Mouse (Mus musculus): Measurements from ENCODE around the gene Klhl30. TPM values are rescaled to one million over a fixed set of nuclear protein-coding genes. Genes with fewer than 3 reads are reported as not detected.
A peak's percentile ranks its signal among the peaks of the same experiment; 100 is the strongest.

The Klhl30 gene
- polyA plus RNA-seq, 2 experiments, result 3.7 to 4.1 TPM

DNA sequence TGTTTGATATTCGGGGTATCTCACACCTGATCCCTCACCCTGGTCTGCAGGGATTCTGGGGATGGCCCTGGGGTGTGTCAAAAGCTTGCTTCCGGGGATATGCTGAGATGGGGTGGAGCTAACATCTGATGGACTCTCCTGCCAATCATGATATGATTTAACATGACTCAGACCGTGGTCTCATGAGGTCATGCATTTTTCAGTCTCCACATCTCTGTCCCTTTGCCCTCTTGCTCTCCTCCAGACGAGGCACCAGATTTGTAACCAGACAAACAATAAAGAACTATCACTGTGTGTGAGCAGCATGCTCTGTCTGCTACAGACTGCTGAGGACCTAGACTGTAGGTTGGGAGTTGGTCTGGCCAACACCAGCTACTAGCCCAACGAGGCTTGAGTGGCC, 11.3 kb downstream of the Klhl30 start:
- Histone ChIP-seq H3K27ac (replicated peaks; ENCODE audit: low read depth, low read length) (no peak overlapping the region), H3K4me2 (replicated peaks; ENCODE audit: low read depth, low read length, severe bottlenecking) (no peak overlapping the region), H3K4me3 (replicated peaks; ENCODE audit: low read length) (no peak overlapping the region), H3K4me1 (ENCODE audit: control insufficient read depth, insufficient read depth, low read length) (0 out of 2 replicates have a peak, but pooled peaks cover 2% of the 10 kb centered on the region), H3K9me3 (ENCODE audit: control insufficient read depth, low read length) (no peaks in the 10 kb centered on the region), H3K9ac (ENCODE audit: low read depth, low read length, severe bottlenecking) (no peak overlapping the region), H3K36me3 (ENCODE audit: control insufficient read depth, insufficient read depth, low read length) (no peaks in the 10 kb centered on the region), H3K27me3 (ENCODE audit: control insufficient read depth, insufficient read depth, low read length) (peaks cover 5% of the 10 kb centered on the region; the same call in 1 of the 2 replicates)
- 81% methylated on average over 5 of the region's 5 CpGs for WGBS
- no peak for TF ChIP-seq POLR2A (IDR thresholded peaks at IDR 0.05; ENCODE audit: borderline replicate concordance, extremely low read depth, insufficient read depth, insufficient read length)
- no peak for DNase-seq (ENCODE audit: low spot score)
- no peak for ATAC-seq (ENCODE audit: low FRiP score, low read depth)

DNA sequence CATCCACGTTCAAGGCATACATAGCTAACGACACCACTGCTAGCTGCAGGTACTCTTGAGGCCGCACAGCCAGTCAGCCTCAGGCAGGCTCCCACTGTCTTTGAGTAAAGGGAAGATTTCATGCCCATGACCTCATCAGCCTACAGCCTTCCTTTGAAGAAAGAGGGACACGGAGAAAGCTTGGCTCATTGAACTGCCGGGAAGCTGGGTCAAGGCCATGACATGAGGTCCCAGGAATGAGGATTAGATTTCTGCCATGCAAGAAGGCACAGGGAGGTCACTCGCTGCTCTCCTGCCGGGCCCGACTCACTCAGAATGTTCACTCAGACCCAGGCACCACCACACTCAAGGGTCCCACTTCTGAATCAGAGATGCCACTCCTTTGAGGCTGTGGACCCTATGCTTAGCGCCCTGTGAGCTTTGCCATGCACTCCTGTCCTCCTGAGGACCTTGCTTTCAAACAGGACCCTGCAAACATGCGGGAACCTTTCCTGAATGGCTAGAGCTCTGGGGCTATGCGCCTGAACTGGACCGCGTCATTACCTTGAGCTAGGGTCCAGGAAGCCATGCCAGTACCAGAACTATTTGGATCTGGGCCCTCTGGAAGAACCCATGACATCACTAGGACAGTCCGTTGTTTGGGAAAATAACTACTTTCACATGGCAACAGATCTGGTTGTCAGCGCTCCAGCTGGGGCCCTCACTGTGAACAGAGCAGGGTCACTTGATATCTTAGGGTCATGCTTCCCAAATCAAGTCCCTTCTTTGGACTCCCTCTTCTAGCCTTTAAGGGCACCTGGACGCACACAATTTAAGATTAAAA, 14.2 kb downstream of the Klhl30 start:
- Histone ChIP-seq H3K27ac (replicated peaks; ENCODE audit: low read depth, low read length) (no peak overlapping the region), H3K9ac (ENCODE audit: low read depth, low read length, severe bottlenecking) (no peak overlapping the region), H3K36me3 (ENCODE audit: control insufficient read depth, insufficient read depth, low read length) (peaks cover 3% of the 10 kb centered on the region), H3K4me1 (ENCODE audit: control insufficient read depth, insufficient read depth, low read length) (0 out of 2 replicates have a peak, but pooled peaks cover 2% of the 10 kb centered on the region), H3K9me3 (ENCODE audit: control insufficient read depth, low read length) (no peaks in the 10 kb centered on the region), H3K4me2 (replicated peaks; ENCODE audit: low read depth, low read length, severe bottlenecking) (no peak overlapping the region), H3K4me3 (replicated peaks; ENCODE audit: low read length) (no peak overlapping the region), H3K27me3 (ENCODE audit: control insufficient read depth, insufficient read depth, low read length) (peaks cover 5% of the 10 kb centered on the region; the same call in 1 of the 2 replicates)
- ATAC-seq (ENCODE audit: low FRiP score, low read depth), result no peak
- 89% methylated on average over 16 of the region's 16 CpGs for WGBS
- TF ChIP-seq POLR2A (IDR thresholded peaks at IDR 0.05; ENCODE audit: borderline replicate concordance, extremely low read depth, insufficient read depth, insufficient read length), result no peak
- no peak for DNase-seq (ENCODE audit: low spot score)

DNA sequence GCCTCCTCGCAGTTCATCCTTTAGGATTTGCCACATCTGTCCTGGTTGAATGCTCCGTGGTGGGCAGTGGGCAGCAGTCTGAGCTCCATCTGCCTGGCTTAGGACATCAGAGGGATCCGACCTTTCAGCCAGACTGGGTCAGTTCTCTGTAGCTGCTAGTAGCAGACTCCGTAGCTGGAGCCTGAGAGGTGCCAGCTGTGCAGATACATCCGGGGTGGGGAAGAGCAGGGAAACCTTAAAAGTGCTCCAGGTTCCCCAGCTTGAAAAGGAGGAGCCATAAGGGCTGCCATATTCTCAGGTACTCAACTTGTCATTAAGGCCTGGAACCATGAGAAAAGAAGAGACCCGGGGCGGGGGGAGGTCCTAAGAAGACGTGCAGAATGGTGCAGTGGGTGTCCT, 15.0 kb downstream of the Klhl30 start:
- no peak for DNase-seq (ENCODE audit: low spot score)
- no peak for ATAC-seq (ENCODE audit: low FRiP score, low read depth)
- no peak overlapping the region for H3K27ac ChIP-seq (replicated peaks; ENCODE audit: low read depth, low read length)
- no peaks in the 10 kb centered on the region for H3K9me3 ChIP-seq (ENCODE audit: control insufficient read depth, low read length)
- H3K4me3 ChIP-seq (replicated peaks; ENCODE audit: low read length), result peak overlapping the region; percentile 45
- peak overlapping the region; percentile 59 for H3K9ac ChIP-seq (ENCODE audit: low read depth, low read length, severe bottlenecking)
- H3K36me3 ChIP-seq (ENCODE audit: control insufficient read depth, insufficient read depth, low read length), result peaks cover 11% of the 10 kb centered on the region
- H3K27me3 ChIP-seq (ENCODE audit: control insufficient read depth, insufficient read depth, low read length), result peaks cover 5% of the 10 kb centered on the region; the same call in 1 of the 2 replicates
- WGBS, result 28% methylated on average over 8 of the region's 8 CpGs
- TF ChIP-seq POLR2A (IDR thresholded peaks at IDR 0.05; ENCODE audit: borderline replicate concordance, extremely low read depth, insufficient read depth, insufficient read length), result no peak
- H3K4me1 ChIP-seq (ENCODE audit: control insufficient read depth, insufficient read depth, low read length), result 0 out of 2 replicates have a peak, but pooled peaks cover 2% of the 10 kb centered on the region
- peak overlapping the region; percentile 97 for H3K4me2 ChIP-seq (replicated peaks; ENCODE audit: low read depth, low read length, severe bottlenecking)

GRCm38 (mm10) chr1:91366215-91367108, 15.6 kb downstream of the Klhl30 start, which contains the start of gene Erfe:
Gene Erfe, plus strand, starts transcription at chr1:91366430.
- H3K9me3 ChIP-seq (ENCODE audit: control insufficient read depth, low read length), result no peaks in the 10 kb centered on the region
- DNase-seq (ENCODE audit: low spot score) (peak; percentile 36), ATAC-seq (ENCODE audit: low FRiP score, low read depth) (peak; percentile 48)
- H3K36me3 ChIP-seq (ENCODE audit: control insufficient read depth, insufficient read depth, low read length), result peaks cover 18% of the 10 kb centered on the region
- peaks cover 5% of the 10 kb centered on the region; the same call in 1 of the 2 replicates for H3K27me3 ChIP-seq (ENCODE audit: control insufficient read depth, insufficient read depth, low read length)
- WGBS, result 1% methylated on average over 32 of the region's 68 CpGs
- 0 out of 2 replicates have a peak, but pooled peaks cover 2% of the 10 kb centered on the region for H3K4me1 ChIP-seq (ENCODE audit: control insufficient read depth, insufficient read depth, low read length)
- no peak for TF ChIP-seq POLR2A (IDR thresholded peaks at IDR 0.05; ENCODE audit: borderline replicate concordance, extremely low read depth, insufficient read depth, insufficient read length)
- H3K4me3 ChIP-seq (replicated peaks; ENCODE audit: low read length), result peak within 1 kb of the TSS; percentile 45
- H3K27ac ChIP-seq (replicated peaks; ENCODE audit: low read depth, low read length), result no peak within 1 kb of the TSS
- H3K9ac ChIP-seq (ENCODE audit: low read depth, low read length, severe bottlenecking), result peak within 1 kb of the TSS; percentile 59
- H3K4me2 ChIP-seq (replicated peaks; ENCODE audit: low read depth, low read length, severe bottlenecking), result peak within 1 kb of the TSS; percentile 97

GRCm38 (mm10) chr1:91367295-91367694, 16.5 kb downstream of the Klhl30 start:
- Histone ChIP-seq H3K4me3 (replicated peaks; ENCODE audit: low read length) (no peak overlapping the region), H3K36me3 (ENCODE audit: control insufficient read depth, insufficient read depth, low read length) (peaks cover 26% of the 10 kb centered on the region), H3K4me2 (replicated peaks; ENCODE audit: low read depth, low read length, severe bottlenecking) (no peak overlapping the region), H3K27ac (replicated peaks; ENCODE audit: low read depth, low read length) (no peak overlapping the region), H3K27me3 (ENCODE audit: control insufficient read depth, insufficient read depth, low read length) (peaks cover 5% of the 10 kb centered on the region; the same call in 1 of the 2 replicates), H3K9ac (ENCODE audit: low read depth, low read length, severe bottlenecking) (no peak overlapping the region), H3K9me3 (ENCODE audit: control insufficient read depth, low read length) (no peaks in the 10 kb centered on the region), H3K4me1 (ENCODE audit: control insufficient read depth, insufficient read depth, low read length) (0 out of 2 replicates have a peak, but pooled peaks cover 2% of the 10 kb centered on the region)
- no peak for DNase-seq (ENCODE audit: low spot score)
- no peak for TF ChIP-seq POLR2A (IDR thresholded peaks at IDR 0.05; ENCODE audit: borderline replicate concordance, extremely low read depth, insufficient read depth, insufficient read length)
- ATAC-seq (ENCODE audit: low FRiP score, low read depth), result no peak
- WGBS, result 90% methylated on average over 3 of the region's 3 CpGs

Data from limb, embryonic 14.5 days (tissue).